Mouse (Mus musculus): ENCODE measurements around the gene P2rx6. TPM values are rescaled to one million over a fixed set of nuclear protein-coding genes. Genes with fewer than 3 reads are reported as not detected.

The P2rx6 gene
- polyA plus RNA-seq (2017; shearing (Covaris generic)): not detected

DNA sequence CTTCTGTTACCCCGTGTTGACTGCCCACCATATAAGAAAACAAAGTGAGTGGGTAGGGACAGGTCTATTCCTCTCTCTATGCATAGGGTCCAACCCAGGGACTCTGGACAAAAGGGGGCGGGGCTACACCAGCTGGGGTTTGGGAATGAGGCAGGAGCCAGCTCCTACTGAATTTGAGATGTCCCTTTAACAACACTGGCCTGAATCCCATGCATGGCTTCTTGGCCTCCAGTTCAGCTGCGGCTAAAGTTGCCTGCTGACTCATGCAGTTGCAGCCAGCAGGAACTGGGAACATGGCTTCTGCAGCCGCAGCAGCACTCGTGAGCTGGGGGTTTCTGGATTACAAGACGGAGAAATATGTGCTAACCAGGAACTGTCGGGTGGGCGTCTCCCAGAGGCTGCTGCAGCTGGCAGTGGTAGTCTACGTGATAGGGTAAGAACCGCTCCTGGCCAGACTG, at the start of gene P2rx6:
Gene P2rx6, plus strand, starts transcription at position 135 of the 458 bp plus-strand sequence.

GRCm38 (mm10) chr16:17530640-17531288, 30.9 kb upstream of the P2rx6 start, which contains the start of gene Thap7:
TSS of gene Thap7 (minus strand) at chr16:17531136.

DNA sequence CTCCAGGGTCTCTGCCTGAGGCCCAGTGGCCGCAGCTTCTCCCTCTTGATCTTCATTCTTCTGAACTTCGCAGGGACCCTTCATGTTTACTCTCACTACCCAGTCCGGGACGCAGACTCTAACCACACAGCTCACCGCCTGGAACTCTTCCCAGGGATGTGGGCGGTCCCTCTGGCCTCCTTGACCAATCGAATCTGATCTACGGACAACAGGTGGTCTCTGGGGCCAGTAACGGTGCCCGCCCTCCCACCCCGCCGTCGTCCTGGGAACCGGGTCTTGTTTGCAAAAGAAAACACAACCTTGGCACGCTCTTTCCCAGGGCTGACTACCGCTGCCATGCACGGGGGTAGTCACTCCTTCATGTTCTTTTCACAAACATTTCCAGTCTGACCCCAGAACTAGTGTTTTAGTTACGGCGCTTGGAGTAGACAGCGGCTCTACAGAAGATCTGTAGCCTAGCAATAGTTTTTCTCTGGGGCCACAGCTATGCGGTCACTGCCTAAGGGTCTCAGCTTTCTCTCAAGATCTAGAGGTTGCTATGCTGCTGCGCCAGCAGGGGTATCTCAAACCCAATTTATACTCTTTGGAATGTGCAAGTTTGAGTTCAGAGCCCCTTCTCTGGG, 446 bp upstream of the P2rx6 start, which contains the start of gene Lrrc74b:
Gene Lrrc74b, minus strand, starts transcription at position 120 of the 623 bp plus-strand sequence.

DNA sequence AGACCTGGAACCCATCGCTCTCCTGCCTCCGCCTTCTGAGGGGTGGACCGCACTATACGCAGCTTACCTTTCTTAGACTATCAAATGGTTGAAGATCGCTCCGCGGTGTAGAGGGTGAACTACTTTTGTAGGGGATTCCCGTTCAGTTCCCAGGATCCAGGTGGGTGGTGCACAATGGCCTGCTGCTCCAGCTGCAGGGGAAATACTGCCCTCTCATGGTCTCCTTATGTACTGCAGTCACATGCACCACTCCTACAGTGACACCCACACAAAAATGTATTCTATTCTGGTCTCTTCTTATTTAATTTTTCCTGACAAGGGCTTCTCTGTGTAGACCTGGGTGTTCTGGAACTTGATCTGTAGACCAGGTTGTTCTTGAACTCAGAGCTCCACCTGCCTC, 21.4 kb downstream of the P2rx6 start, which contains the start of gene Slc7a4:
Gene Slc7a4, minus strand, starts transcription at position 151 of the 400 bp plus-strand sequence.

GRCm38 (mm10) chr16:17619198-17620105, 57.8 kb downstream of the P2rx6 start, which contains the start of gene Smpd4:
TSS of gene Smpd4 (plus strand) at chr16:17619354.

Other genes with a start within 250 kb of the P2rx6 start
- gene Serpind1, start 230.5 kb upstream of the P2rx6 start, polyA plus RNA-seq (2017; shearing (Covaris generic)): 0.67 TPM
- 18.5 TPM for gene Snap29, start 155.9 kb upstream of the P2rx6 start, polyA plus RNA-seq (2017; shearing (Covaris generic))
- 59.5 TPM for gene Pi4ka, start 155.6 kb upstream of the P2rx6 start, polyA plus RNA-seq (2017; shearing (Covaris generic))
- gene Crkl, start 109.9 kb upstream of the P2rx6 start, polyA plus RNA-seq (2017; shearing (Covaris generic)): 57.1 TPM
- gene Aifm3, start 72.3 kb upstream of the P2rx6 start, polyA plus RNA-seq (2017; shearing (Covaris generic)): not detected
- 39.1 TPM for gene Lztr1, start 53.2 kb upstream of the P2rx6 start, polyA plus RNA-seq (2017; shearing (Covaris generic))
- 54.0 TPM for gene Thap7, start 30.7 kb upstream of the P2rx6 start, polyA plus RNA-seq (2017; shearing (Covaris generic))
- 0.94 TPM for gene Lrrc74b, start 638 bp upstream of the P2rx6 start, polyA plus RNA-seq (2017; shearing (Covaris generic))
- 0.40 TPM for gene Slc7a4, start 21.3 kb downstream of the P2rx6 start, polyA plus RNA-seq (2017; shearing (Covaris generic))
- gene Smpd4, start 57.5 kb downstream of the P2rx6 start, polyA plus RNA-seq (2017; shearing (Covaris generic)): 20.1 TPM
- gene Ccdc74a, start 84.6 kb downstream of the P2rx6 start, polyA plus RNA-seq (2017; shearing (Covaris generic)): not detected
- gene Med15, start 171.0 kb downstream of the P2rx6 start, polyA plus RNA-seq (2017; shearing (Covaris generic)): 134 TPM
- gene Klhl22, start 197.7 kb downstream of the P2rx6 start, polyA plus RNA-seq (2017; shearing (Covaris generic)): 9.9 TPM
- not detected for gene Scarf2, start 235.4 kb downstream of the P2rx6 start, polyA plus RNA-seq (2017; shearing (Covaris generic))

Measured in effector memory CD4-positive, alpha-beta T cell, adult 7 months (primary cell).